In genomic region chr13:10696181-10696977, GRCm38 (mm10) we compare ENCODE assay signal across 9 mouse cellular contexts.
DNase-seq lines count a peak whose midpoint lies in the region; ATAC-seq and TF ChIP-seq lines count a peak whose summit lies in the region.
"Had no signal": no experiment of that assay in that cellular context is flagged by ENCODE, and none has a peak within 500 bp of the region (broad histone marks: within the 10 kb centered on the region; RNA-seq: fewer than 3 reads in every experiment).

No protein-coding gene starts in this region.

- H3K27me3 ChIP-seq in midbrain, embryonic 16.5 days (ENCODE audit: control insufficient read depth, insufficient read depth, low read depth, low read length) = no peaks in the 10 kb centered on the region
- no peaks in the 10 kb centered on the region for H3K27me3 ChIP-seq in midbrain, postnatal 0 days (ENCODE audit: insufficient read depth, low read length)
- H3K27me3 ChIP-seq: neural tube, embryonic 15.5 days had no signal

- no peak for ATAC-seq in midbrain, embryonic 16.5 days
- no peak for ATAC-seq in midbrain, postnatal 0 days (ENCODE audit: low FRiP score)

- TF ChIP-seq CTCF in midbrain, postnatal 0 days (IDR thresholded peaks at IDR 0.05) = no peak

- no peaks in the 10 kb centered on the region for H3K4me1 ChIP-seq in midbrain, embryonic 16.5 days (ENCODE audit: control insufficient read depth, insufficient read depth, low read length)
- H3K4me1 ChIP-seq in midbrain, postnatal 0 days (ENCODE audit: insufficient read depth, low read length) = no peaks in the 10 kb centered on the region
- H3K4me1 ChIP-seq: neural tube, embryonic 15.5 days had no signal

- no peaks in the 10 kb centered on the region for H3K9me3 ChIP-seq in midbrain, embryonic 16.5 days (replicated peaks; ENCODE audit: control insufficient read depth, low read length, poor library complexity, severe bottlenecking)
- no peaks in the 10 kb centered on the region for H3K9me3 ChIP-seq in midbrain, postnatal 0 days (ENCODE audit: low read length)
- H3K9me3 ChIP-seq: neural tube, embryonic 15.5 days had no signal

- 89% methylated on average over 1 of the region's 1 CpGs for WGBS in midbrain, embryonic 16.5 days
- WGBS in midbrain, postnatal 0 days = 77% methylated on average over 1 of the region's 1 CpGs

- H3K4me2 ChIP-seq in midbrain, embryonic 16.5 days (ENCODE audit: low read length) = no peak overlapping the region
- H3K4me2 ChIP-seq in midbrain, postnatal 0 days (ENCODE audit: low read depth, low read length, poor library complexity, severe bottlenecking) = no peak overlapping the region
- H3K4me2 ChIP-seq: neural tube, embryonic 15.5 days had no signal

- no peaks in the 10 kb centered on the region for H3K36me3 ChIP-seq in midbrain, embryonic 16.5 days (ENCODE audit: control insufficient read depth, insufficient read depth, low read length)
- H3K36me3 ChIP-seq in midbrain, postnatal 0 days (ENCODE audit: insufficient read depth, low read length) = no peaks in the 10 kb centered on the region
- H3K36me3 ChIP-seq: neural tube, embryonic 15.5 days had no signal

- H3K27ac ChIP-seq in midbrain, embryonic 16.5 days (ENCODE audit: low read length) = no peak overlapping the region
- no peak overlapping the region for H3K27ac ChIP-seq in midbrain, postnatal 0 days (ENCODE audit: low read depth, low read length)
- H3K27ac ChIP-seq: neural tube, embryonic 15.5 days had no signal

- H3K4me3 ChIP-seq in midbrain, embryonic 16.5 days (ENCODE audit: low read depth, low read length) = no peak overlapping the region
- no peak overlapping the region for H3K4me3 ChIP-seq in midbrain, postnatal 0 days (ENCODE audit: low read depth, low read length)
- H3K4me3 ChIP-seq: neural tube, embryonic 15.5 days had no signal

- H3K9ac ChIP-seq in midbrain, embryonic 16.5 days (ENCODE audit: low read depth, low read length) = no peak overlapping the region
- no peak overlapping the region for H3K9ac ChIP-seq in midbrain, postnatal 0 days (replicated peaks; ENCODE audit: low read length, poor library complexity, severe bottlenecking)
- H3K9ac ChIP-seq: neural tube, embryonic 15.5 days had no signal

- peak; percentile 9 to 17 for DNase-seq in cerebellum, postnatal 14 days
- no peak for DNase-seq in cerebellum, adult 18-20 months
- DNase-seq in adrenal gland, postnatal 4 days (ENCODE audit: low spot score in 2 of 2) = peak; percentile 4 to 7
- DNase-seq in kidney, adult 8-10 months = peak; percentile 28 to 50
- DNase-seq in lung, postnatal 25 days (ENCODE audit: low spot score) = peak; percentile 62
- DNase-seq in midbrain, postnatal 0 days (ENCODE audit: low spot score) = no peak
- no peak for DNase-seq in frontal cortex, adult 2 months (ENCODE audit: extremely low spot score in 1 of 2, low spot score in 1 of 2)

Comparison
In these comparisons a context has a peak if more than half of its experiments do, and no peak if none do; other contexts are left out.
1. DNase-seq: peak in cerebellum, postnatal 14 days (2 of 2), adrenal gland, postnatal 4 days (2 of 2), kidney, adult 8-10 months (2 of 2) and lung, postnatal 25 days (single experiment); none in cerebellum, adult 18-20 months (0 of 2), midbrain, postnatal 0 days (single experiment) and frontal cortex, adult 2 months (0 of 2).